8 mouse cellular contexts compared by ENCODE assay signal in genomic region chr4:58911831-58912628, GRCm38 (mm10). TPM values are rescaled to one million over a fixed set of nuclear protein-coding genes. Genes with fewer than 3 reads are reported as not detected.
DNase-seq lines count a peak whose midpoint lies in the region; ATAC-seq lines count a peak whose summit lies in the region.

No protein-coding gene starts in this region.

- no peaks in the 10 kb centered on the region for H3K36me3 ChIP-seq in hindbrain, embryonic 15.5 days

- H3K4me3 ChIP-seq in hindbrain, embryonic 15.5 days: peak overlapping the region; percentile 94

- peak overlapping the region; percentile 84 for H3K4me2 ChIP-seq in hindbrain, embryonic 15.5 days

- no peaks in the 10 kb centered on the region for H3K9me3 ChIP-seq in hindbrain, embryonic 15.5 days

- H3K9ac ChIP-seq in hindbrain, embryonic 15.5 days: peak overlapping the region; percentile 98

- peak; percentile 82 to 83 for DNase-seq in cerebellum, postnatal 14 days
- DNase-seq in gastrocnemius, adult 18-20 months (ENCODE audit: low spot score): peak; percentile 77
- peak; percentile 80 to 82 for DNase-seq in left cerebral cortex, postnatal 36 days (ENCODE audit: low spot score in 2 of 2)
- peak; percentile 70 to 73 for DNase-seq in right cerebral cortex, postnatal 10 days (ENCODE audit: low spot score in 2 of 2)
- no peak for DNase-seq in c-Kit-positive CD71-positive TER-119-positive erythroid progenitor cells, embryonic 14.5 days (ENCODE audit: low spot score)

- peaks cover 20% of the 10 kb centered on the region for H3K4me1 ChIP-seq in hindbrain, embryonic 15.5 days (replicated peaks)

- peak overlapping the region; percentile 97 for H3K27ac ChIP-seq in hindbrain, embryonic 15.5 days (replicated peaks)

- under 1% methylated on average over 89 of the region's 126 CpGs for WGBS in hindbrain, embryonic 15.5 days

- intact Hi-C loops in left cerebral cortex, postnatal 36 days (cut with DNase I): loop anchor here (2.0 kb wide), 1 partner anchor 31 kb away; the partner anchor contains the start of gene Zkscan16

- H3K27me3 ChIP-seq in hindbrain, embryonic 15.5 days: no peaks in the 10 kb centered on the region

- ATAC-seq in activated CD4-positive, CD25-positive, alpha-beta regulatory T cell, adult 4 months: peak; percentile 48
- peak; percentile 85 for ATAC-seq in hindbrain, embryonic 15.5 days (ENCODE audit: low FRiP score, low read depth)
- ATAC-seq in megakaryocyte-erythroid progenitor cell, adult 5-6 weeks (replicated peaks; ENCODE audit: low FRiP score, low TSS enrichment, poor library complexity, severe bottlenecking): peak; percentile 4; the same call in 1 of the 2 replicates

RNA-seq across cellular contexts. Expression of gene Ecpas, which starts 0.5 kb away (rescaled TPM):
- 10 to 100 TPM; 24.3 to 25.1 TPM for polyA plus RNA-seq in activated CD4-positive, CD25-positive, alpha-beta regulatory T cell, adult 4 months (2017; shearing (Covaris generic))
- 100 to 1,000 TPM; 263 to 302 TPM for total RNA-seq in gastrocnemius, adult 18-20 months (2021)
- 32.0 and 34.7 TPM in 2 replicates for polyA plus RNA-seq in hindbrain, embryonic 15.5 days (2015; fragmentation: Nextera tagmentation; extraction: Ambion mirVana)
- 100 to 1,000 TPM; 107 to 141 TPM for total RNA-seq in left cerebral cortex, postnatal 36 days (2021)
- 78.4 and 95.1 TPM in 2 replicates for total RNA-seq in megakaryocyte-erythroid progenitor cell, adult 5-6 weeks (2014; fragmentation: Nextera tagmentation)
- 69.0 and 101 TPM in 2 replicates for total RNA-seq in megakaryocyte-erythroid progenitor cell, adult 5-6 weeks (2017)

RNA-seq across cellular contexts. Expression of gene Zkscan16, which starts 31.4 kb away (rescaled TPM):
- polyA plus RNA-seq in activated CD4-positive, CD25-positive, alpha-beta regulatory T cell, adult 4 months (2017; shearing (Covaris generic)): not detected
- not detected for total RNA-seq in gastrocnemius, adult 18-20 months (2021)
- 2.3 and 2.4 TPM in 2 replicates for polyA plus RNA-seq in hindbrain, embryonic 15.5 days (2015; fragmentation: Nextera tagmentation; extraction: Ambion mirVana)
- total RNA-seq in left cerebral cortex, postnatal 36 days (2021): 10 to 100 TPM; 49.5 to 49.8 TPM
- not detected in 2 replicates for total RNA-seq in megakaryocyte-erythroid progenitor cell, adult 5-6 weeks (2014; fragmentation: Nextera tagmentation)
- not detected in 2 replicates for total RNA-seq in megakaryocyte-erythroid progenitor cell, adult 5-6 weeks (2017)

Comparison
In these comparisons a context has a peak if more than half of its experiments do, and no peak if none do; other contexts are left out.
1. ATAC-seq: peak in every context shown above with its lines; median percentile 85 in hindbrain, embryonic 15.5 days; 48 in activated CD4-positive, CD25-positive, alpha-beta regulatory T cell, adult 4 months; 4 in megakaryocyte-erythroid progenitor cell, adult 5-6 weeks.
2. RNA of gene Zkscan16, which starts 31.4 kb away (total RNA-seq): 49.5 to 49.8 TPM in left cerebral cortex, postnatal 36 days; not detected in gastrocnemius, adult 18-20 months and not detected in megakaryocyte-erythroid progenitor cell, adult 5-6 weeks; every median in the first group is over 10 times any median in the second.